Mouse (Mus musculus): ENCODE results near the gene Timm17a. TPM values are rescaled to one million over a fixed set of nuclear protein-coding genes. Genes with fewer than 3 reads are reported as not detected.

Gene Timm17a
- polyA plus RNA-seq, 1 experiment from 2014 or later = 172 TPM

DNA sequence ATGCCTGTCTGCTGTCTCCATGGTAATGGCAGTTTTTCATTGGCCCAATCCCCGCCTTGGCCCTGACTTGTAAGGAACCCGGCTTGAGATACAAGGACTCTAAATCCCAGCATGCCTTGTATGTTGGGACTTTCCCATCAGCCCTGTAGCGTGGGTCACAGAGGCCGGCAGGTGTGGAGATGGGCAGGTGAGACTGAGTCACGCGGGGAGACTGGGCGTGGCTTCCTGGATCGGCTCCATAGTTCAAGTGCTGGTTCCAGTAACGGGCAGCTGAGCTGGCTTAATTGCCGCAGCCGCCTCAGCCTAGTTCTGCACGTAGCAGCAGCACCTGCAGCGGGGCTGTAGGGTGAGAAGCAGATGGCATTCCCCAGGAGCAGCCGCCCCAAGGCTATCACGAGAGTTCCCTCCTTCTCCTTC, 65.1 kb downstream of the Timm17a start:
- no peaks in the 10 kb centered on the region for H3K36me3 ChIP-seq
- no peaks in the 10 kb centered on the region for H3K27me3 ChIP-seq
- H3K4me2 ChIP-seq (replicated peaks) = peak overlapping the region; percentile 38
- H3K4me1 ChIP-seq = peaks cover 13% of the 10 kb centered on the region
- no peak for ATAC-seq (ENCODE audit: insufficient number of reproducible peaks, insufficient read depth, low FRiP score, low TSS enrichment)
- H3K9me3 ChIP-seq = no peaks in the 10 kb centered on the region
- 6% methylated on average over 15 of the region's 15 CpGs for WGBS
- no peak overlapping the region for H3K4me3 ChIP-seq
- H3K9ac ChIP-seq = no peak overlapping the region
- no peak overlapping the region for H3K27ac ChIP-seq

Other genes starting within 250 kb of the Timm17a start
- 3.5 and 3.9 TPM in 2 replicates for gene Lgr6, start 208.5 kb downstream of the Timm17a start, polyA plus RNA-seq (2016; fragmentation: Nextera tagmentation; extraction: Ambion mirVana)
- 1.4 and 1.7 TPM in 2 replicates for gene Ptpn7, start 181.1 kb downstream of the Timm17a start, polyA plus RNA-seq (2016; fragmentation: Nextera tagmentation; extraction: Ambion mirVana)
- 78.6 and 81.2 TPM in 2 replicates for gene Arl8a, start 167.0 kb downstream of the Timm17a start, polyA plus RNA-seq (2016; fragmentation: Nextera tagmentation; extraction: Ambion mirVana)
- not detected in 2 replicates for gene Gpr37l1, start 146.1 kb downstream of the Timm17a start, polyA plus RNA-seq (2016; fragmentation: Nextera tagmentation; extraction: Ambion mirVana)
- 5.5 and 6.6 TPM in 2 replicates for gene Elf3, start 55.2 kb downstream of the Timm17a start, polyA plus RNA-seq (2016; fragmentation: Nextera tagmentation; extraction: Ambion mirVana)
- 91.1 and 93.5 TPM in 2 replicates for gene Rnpep, start 29.7 kb downstream of the Timm17a start, polyA plus RNA-seq (2016; fragmentation: Nextera tagmentation; extraction: Ambion mirVana)
- gene Lmod1, start 11.0 kb upstream of the Timm17a start, polyA plus RNA-seq (2016; fragmentation: Nextera tagmentation; extraction: Ambion mirVana) = 0.50 and 0.87 TPM in 2 replicates
- gene Shisa4, start 61.5 kb upstream of the Timm17a start, polyA plus RNA-seq (2016; fragmentation: Nextera tagmentation; extraction: Ambion mirVana) = 43.5 and 43.6 TPM in 2 replicates
- gene Ipo9, start 116.7 kb upstream of the Timm17a start, polyA plus RNA-seq (2016; fragmentation: Nextera tagmentation; extraction: Ambion mirVana) = 183 and 189 TPM in 2 replicates